Mouse (Mus musculus): ENCODE results near the gene Itgb1bp1.

DNA sequence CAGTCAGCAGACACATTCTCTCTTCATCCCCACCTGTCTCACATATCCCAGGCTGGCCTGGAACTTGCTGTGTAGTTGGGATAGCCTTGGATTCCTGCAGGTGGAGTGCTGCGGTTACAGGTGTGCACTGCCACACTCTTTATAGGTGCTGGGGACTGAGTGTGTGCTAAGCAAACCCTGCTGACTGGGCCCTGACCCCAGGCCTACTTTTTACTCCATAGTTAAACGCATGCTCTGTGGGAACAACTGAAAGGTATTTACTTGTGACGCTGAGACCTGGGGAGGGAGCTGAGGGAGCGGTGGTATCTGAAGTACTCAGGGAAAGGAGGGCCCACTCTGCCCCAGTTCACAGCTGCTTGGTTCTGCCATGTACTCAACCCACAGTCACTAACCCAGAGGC, 36.2 kb upstream of the Itgb1bp1 start:
- no peak for TF ChIP-seq POLR2A (IDR thresholded peaks at IDR 0.05; ENCODE audit: control insufficient read depth, low read depth, low read length)
- no peak for TF ChIP-seq CTCF (IDR thresholded peaks at IDR 0.05; ENCODE audit: control insufficient read depth, insufficient read depth, insufficient replicate concordance, low read depth, low read length)
